Mouse (Mus musculus) MN1 (cell line): ENCODE measurements around the gene Slfn14.
"Not testable (repeated sequence)": the region's sequence is repeated elsewhere in the genome, so short reads cannot be mapped to it uniquely, and the experiment has no call there.

Experiments
- DNase-seq: peaks from one replicate; pipeline ENCODE4 v3.0.0-alpha.2; 2016; ENCODE audit warnings: low spot score

Gene Slfn14

DNA sequence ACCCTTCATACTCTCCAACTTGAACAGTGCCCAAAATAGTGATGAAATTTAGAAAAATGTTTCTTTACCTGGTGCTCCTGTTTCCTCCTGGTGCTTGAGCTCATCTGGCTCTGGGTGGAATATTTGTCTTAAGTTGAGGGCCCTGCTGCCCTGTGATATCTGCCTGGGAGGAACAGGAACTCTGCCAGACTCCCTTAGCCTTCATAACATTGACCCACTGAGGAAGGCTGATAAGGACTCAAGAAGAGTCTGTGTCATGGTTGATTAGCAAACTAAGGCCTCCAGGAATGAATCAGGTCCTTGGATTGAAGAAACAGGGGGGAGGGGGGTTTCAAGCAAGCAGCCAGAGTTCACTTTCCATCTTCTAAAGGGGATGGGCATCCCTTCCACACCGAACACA lies at the start of gene Slfn14:
Gene Slfn14, minus strand, starts transcription at position 161 of the 400 bp plus-strand sequence.
- DNase-seq, result no peak

DNA sequence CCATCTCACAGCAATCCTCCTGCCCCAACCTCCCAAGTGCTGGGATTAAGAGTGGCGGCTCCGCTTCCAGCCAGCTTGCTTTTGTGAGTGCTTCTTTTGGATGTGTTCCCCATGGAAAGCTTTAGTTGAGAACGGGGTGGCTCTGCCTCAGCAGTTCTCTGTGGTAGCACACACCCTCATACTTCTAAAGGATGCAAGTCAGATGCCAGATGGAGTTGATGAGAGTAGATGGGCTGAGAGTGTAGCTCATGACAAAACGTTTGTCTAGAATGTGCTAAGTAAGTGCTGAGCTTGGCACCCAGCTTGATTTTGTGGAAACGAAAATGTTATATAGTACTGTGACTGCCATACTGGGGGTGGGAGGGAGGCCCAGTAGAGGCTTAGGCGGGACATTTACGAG lies 49.3 kb upstream of the Slfn14 start:
- no peak for DNase-seq

DNA sequence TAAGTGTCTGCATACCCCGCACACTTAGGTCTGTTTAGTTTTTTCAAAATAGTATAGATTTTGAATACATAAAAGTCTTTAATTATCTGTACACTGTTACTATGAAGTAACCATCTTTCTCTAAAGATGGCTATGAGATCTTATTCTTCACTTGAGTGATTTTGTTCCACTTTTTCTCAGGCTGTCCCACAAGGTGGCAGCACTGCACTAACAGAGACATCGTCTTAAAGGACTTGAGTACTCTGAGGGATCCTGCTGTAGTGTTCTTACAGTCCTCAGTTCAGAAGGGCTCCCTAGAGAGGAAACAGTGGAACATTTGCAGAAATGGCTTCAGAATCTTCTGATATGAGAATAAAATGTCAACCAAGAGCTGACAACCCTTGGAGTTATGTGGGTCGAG lies 40.9 kb upstream of the Slfn14 start:
- DNase-seq, result peak; percentile 67

DNA sequence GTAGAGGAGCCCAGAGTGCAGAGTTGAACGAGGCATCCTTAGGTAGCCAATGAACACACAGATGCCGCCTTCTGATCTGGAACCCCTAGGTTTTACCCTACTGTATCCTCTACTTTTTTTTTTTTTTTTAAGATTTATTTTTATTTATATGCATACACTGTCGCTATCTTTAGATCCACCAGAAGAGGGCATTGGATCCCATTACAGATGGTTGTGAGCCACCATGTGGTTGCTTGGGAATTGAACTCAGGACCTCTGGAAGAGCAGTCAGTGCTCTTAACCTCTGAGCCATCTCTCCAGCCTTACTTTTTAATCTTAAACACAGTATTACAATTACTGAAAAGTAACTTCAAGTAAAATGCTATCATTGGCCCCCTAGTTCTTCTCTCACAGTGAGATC lies 40.2 kb upstream of the Slfn14 start:
- not testable (repeated sequence) for DNase-seq

DNA sequence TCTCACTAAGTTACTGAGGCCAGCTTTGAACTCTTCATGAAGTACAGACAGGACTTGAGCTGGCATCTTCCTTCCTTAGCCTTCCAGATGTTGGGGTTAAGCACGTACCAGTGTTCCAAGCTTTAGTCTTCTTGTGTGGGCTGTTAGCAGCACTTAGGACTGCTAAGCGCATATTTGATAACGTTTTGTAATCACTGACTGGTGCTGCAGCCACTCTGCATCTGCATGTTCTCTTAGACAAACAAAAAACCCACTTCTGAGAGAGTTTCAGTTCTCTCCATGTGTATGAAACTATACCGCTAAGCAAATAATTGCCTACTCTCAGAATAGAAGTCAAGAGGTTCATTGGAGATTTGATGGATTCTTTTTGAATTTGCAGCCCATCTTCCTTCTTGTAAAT lies 32.5 kb upstream of the Slfn14 start:
- DNase-seq, result no peak

DNA sequence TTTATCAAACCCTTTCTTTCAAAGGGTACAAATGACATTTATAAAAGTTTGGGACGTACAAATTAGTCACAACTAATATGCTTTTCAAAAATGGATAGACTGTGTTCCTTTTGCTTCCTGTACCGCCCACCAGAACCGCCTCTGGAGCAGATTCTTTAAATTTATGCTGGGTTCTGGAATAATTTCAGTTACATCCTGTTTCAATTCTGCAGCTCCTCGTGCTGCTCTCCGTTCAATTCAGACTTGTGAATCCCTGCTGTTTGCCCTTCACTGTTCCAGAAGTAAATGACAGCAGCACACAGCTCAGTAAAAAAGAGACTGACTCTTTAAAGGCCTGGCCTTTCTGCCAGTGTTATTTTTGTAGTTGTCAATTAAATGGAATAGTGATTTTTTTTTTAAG lies 25.9 kb upstream of the Slfn14 start:
- no peak for DNase-seq

DNA sequence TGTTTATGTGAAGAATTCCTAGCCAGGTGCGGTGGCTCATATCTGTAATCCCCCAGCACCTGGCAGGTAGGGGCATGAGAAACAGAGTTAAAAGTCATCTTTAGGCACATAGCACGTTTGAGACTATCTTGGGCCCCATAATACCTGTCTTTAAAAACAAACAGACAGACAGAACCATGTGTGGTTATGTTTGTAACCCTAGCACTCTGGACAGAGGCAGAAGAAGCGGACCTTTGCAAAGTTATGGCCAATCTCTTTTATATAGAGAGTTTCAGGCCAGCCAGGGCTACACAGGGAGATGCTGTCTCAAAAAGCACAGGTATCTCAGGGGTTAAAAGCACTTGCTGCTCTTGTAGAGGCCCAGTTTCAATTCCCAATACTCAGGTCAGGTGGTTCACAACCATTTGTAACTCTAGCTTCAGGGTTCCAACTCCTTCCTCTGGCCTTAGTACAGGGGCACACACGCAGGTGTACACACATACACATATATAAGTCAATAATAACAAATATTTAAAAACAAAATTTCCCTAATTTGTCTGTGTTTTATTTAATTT lies 20.3 kb upstream of the Slfn14 start:
- no peak for DNase-seq

DNA sequence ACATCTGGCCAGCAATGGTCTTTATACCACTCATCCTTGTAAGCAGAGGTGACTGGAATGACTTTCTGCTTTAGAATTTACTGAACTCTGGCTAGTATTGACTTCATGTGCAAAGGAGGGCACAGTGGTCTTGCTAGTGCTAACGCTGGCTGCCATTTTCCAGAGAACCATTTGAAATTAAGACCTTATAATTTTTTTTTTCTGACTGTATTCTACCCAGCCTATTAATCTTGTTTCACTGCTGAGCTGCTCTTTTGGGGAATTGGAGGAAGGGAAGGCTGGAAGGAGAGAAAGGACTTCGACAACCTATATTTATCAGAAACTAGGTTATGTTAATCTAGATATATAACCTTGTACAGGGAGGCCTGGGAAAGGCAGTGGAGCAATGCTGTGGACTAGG lies 18.0 kb upstream of the Slfn14 start:
- DNase-seq, result no peak

DNA sequence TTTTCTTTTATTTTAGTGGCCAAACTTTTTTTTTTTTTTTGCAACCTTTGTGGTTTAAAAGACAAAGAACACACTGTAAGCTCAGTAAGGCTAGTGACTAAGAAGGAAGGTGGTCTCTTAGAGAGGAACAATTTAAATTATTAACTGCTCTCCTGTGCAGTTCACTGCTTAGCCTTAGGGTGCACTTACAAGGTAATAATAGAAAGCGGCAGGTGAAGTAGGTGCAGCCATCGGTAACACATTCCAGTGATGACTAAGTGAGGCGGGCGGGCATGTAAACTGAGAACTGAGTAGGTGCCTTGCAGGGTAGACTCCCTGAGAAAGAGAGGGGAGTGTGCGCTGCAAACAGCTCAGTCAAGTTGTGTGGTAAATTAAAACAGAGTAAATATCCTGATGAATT lies 17.2 kb upstream of the Slfn14 start:
- DNase-seq, result no peak

DNA sequence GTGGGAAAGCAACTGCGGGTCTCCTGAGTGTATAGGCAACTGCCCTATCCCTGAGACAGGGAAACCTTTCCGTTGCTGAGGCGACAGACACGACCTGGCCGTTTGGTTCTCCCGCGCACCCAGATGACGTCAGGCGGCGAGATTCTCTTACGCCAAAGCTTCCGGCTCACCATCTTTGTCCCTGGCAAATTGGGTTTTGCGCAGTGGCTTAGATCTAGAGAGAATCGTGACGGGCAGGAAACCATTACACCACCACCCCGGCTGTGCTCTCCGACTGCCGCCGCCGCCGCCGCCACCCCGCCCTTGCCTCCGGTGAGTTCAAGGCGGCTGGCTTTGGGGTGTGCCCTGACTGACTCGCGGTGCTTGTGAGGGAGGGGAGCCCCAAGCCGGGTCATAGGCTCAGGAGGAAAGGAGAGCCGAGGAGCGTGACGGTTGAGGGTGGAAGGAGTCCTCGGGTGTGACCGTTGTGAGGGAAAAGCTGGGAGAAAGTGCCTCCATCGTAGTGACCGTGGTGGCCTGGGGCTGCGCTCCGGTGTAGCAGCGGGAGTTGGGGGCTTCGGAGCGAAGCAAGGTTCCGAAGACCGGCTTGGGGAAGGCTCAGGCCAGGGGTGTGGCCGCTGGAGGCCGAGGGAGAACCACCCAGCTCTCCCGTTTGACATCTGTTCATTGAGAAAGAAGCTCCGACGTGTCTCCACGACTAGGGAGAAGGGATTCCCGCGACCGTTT lies 16.2 kb upstream of the Slfn14 start, which contains the start of gene Pex12:
Gene Pex12, minus strand, starts transcription at position 61 of the 726 bp plus-strand sequence.
- DNase-seq, result peak; percentile 98

DNA sequence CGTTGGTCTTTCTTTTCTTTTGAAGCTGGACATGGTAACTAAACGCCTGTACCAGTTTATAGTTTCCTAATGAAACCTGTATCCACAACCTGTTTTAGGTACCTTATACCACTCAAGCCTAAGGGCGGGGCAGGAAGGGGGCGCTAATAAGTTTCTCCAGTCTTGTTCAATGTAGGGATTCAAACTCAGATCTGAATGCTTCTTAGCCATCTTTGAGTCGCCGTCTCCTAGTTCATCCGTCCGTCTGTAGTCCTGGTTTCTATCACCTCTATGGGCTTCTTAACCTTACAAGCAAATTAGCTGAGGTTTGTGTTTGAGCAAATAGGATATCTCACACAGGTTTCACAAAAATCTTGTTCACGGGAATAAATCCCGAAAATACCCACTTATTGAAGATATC lies 15.6 kb upstream of the Slfn14 start:
- DNase-seq, result no peak

DNA sequence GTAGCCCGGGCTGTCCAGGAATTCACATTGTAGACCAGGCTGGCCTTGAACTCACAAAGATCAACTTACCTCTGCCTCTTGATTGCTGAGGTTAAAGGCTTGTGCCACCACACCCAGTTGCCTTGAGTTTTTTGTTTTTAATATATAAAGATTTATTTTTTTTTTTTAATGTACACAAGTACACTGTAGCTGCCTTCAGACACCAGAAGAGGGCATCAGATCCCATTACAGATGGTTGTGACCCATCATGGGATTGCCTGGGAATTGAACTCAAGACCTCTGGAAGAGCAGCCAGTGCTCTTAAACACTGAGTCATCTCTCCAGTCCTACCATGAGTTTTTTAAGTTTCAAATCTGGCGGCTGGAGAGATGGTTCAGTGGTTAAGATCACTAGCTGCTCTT lies 14.9 kb upstream of the Slfn14 start:
- DNase-seq, result no peak

DNA sequence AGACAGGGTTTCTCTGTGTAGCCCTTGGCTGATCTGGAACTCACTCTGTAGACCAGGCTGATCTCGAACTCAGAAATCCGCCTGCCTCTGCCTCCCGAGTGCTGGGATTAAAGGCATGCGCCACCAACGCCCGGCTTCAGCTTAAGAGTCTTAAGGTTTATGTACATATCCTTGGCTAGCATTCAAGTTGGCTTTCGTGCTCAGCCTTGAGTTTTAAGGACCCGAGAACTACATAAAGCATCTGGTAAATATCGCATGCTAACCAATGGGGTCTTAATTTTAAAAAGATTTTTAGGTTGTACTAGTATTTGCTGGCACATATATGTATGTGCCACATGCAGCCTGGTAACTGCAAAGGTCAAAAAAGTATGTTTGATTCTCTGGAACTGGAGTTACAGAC lies 13.2 kb upstream of the Slfn14 start:
- DNase-seq, result no peak

DNA sequence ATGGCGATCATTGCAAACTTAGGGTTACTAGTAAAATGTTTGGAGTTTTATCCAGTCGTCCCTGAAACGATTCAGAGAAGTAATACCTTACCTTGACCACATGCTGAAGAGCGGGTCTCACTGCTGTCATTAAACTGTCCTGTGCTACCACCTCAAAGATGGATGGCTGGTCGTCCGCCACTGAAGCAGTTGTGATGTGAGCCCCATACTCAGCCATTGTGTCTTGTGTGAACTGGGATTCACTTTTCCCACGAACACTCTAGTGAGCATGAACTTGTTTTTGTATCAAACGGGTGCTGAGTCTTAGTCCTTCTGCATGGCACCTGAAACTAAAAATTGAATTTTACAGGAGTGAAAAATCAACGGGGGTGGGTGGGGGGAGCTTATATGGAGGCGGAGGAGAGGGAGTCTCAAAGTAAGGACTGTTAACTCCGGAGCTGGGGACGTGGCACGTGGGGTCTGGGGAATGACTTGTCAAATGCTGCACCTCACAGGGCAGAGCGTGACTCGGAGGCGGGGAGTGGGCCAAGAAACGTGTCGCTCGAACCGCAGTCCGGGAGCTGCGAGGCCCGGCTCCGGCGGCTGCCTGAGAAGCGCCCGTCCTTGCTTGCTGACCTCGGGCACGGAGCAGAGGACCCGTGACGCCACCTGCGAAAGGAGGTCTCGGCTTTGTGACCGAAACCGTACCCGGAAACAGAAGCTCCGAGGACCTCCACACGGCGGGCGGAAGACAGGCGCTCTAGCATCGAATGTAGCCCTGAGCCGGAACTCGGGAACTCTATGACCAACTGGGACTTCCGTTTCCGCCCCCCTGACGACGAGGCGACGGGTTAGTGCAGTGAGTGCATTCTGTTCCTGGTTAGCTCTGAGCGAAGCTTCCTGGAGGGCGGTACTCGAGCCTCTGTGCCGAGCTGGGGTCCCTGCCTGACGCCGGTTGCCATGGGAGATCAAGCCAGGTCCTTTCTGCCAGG lies 12.0 kb upstream of the Slfn14 start, which contains the start of gene Ap2b1:
Gene Ap2b1, plus strand, starts transcription at position 800 of the 971 bp plus-strand sequence.
- DNase-seq, result peak; percentile 91

DNA sequence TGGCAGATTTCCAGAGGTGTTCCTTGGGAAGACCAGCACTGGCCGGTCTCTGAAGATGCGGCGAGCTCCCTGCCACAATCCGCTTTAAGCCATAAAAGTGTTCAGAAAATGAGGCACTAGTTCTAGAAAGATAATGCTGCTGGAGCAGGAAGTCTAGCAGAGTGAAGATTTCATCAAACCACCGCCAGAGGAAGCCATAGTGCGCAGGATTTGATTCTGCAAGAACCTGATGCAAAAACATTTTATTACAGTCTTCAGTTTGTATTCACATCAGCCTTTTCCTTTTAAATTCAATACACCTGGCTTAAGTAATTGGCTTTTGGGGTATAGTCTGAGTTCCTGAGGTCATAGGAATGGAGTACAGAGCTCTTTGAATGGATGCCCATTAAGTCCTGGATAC lies 11.3 kb upstream of the Slfn14 start:
- DNase-seq, result no peak

DNA sequence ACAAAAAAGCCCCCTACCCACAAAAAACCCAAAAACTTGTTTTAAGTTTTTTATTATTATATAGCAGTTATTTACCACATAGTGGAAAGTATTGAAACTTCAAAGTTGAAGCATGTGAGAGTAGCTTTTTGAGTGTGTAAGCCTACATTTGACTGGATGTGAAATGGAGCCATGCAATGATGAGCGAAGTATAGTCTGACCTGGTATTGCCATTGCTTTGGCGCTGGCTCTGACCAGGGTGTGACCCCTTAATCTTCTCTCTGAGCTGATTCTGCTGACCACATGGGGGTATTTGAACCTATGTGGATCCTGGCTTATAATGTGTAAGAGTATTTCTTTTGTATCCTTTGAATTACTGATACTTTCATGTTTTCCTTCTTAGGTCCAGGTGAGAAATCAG lies 7.6 kb upstream of the Slfn14 start:
- DNase-seq, result no peak

DNA sequence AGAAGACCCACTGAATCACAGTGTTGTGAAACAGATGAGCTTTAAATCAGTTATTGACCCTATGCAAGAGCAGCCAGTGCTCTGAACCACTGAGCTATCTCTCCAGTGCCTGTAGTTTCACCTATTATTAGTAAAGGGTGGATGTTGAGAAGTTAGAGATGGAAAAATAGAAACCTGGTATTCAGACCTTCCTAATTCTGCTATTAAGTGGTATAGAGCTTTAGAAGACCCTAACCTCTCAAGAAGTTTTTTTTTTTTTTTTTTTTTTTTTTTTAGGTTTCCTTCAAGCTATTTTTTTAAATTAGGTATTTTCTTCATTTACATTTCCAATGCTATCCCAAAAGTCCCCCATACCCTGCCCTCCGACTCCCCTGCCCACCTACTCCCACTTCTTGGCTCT lies 6.7 kb upstream of the Slfn14 start:
- DNase-seq, result no peak

DNA sequence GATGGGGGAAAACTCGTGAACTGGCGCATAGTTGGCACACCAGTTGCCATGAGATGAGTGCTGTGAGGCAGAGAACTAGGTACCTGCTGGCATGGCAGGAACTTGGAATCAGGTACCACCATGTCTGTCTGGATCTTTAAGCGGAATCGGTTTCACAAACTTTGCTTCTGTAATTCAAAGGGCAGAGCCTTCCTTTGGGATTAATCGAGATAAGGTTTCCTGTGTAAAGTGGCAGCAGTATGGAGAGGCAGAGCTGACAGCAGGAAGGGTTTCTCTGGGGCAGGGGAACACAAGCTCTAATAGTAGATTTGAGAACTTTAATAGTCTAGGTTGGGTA lies 5.7 kb upstream of the Slfn14 start:
- DNase-seq, result no peak

DNA sequence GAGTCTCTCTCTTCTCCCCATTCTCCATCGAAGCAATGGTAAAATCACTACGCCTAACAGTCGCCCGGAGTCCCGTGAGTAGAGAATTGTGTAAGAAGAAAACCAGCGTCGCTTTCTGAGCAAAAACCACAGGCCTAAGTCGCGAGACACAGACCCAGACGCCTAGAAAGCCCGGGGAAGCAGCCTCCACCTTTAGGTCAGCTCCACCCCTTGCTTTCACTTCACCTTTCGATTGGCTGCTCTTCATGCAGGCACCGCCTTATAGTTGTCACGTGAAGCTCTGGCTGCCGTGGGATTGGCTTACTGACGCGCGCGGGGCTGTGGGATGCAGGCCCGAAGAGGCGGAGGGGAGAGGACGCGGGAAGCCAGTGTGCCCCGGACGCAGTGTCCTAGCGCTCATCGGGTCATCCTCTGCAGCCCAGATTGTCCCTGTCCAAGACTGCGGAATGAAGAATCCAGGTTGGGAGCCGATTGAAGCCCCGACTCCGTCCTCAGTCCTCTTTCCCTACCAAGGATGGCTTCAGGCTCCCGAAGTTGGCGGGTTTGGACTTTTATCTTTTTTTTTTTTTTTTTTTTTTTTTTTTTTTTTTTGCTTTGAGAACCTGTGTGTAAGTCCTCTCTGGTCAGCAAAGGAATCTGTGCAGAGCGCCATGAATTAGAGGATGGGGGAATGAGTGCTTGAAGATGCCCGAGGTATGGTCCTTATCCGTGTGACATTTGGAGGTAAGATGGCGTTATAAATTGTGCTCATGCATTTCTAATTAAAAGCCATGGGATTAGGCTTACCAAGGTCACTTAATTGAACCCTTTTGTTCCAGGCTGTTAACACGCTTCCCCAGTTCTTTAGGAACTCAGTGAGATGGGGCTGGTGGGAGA lies 5.1 kb upstream of the Slfn14 start:
- DNase-seq, result peak; percentile 94

DNA sequence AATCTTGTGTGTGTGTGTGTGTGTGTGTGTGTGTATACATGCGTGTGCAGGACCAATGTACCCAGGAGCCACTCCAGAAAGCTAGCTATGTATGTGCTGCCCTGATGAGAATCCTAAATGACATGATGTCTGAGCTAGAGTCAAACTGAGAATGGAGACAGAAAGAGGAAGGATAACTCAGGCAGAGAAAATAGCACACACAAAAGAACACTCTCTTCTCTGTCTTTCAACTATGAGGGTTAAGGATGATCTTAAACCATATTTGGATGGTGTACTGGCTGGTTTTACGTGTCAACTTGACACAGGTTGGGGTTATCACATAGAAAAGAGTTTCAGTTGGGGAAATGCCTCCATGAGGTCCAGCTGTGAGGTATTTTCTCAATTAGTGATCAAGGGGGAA lies 3.1 kb upstream of the Slfn14 start:
- no peak for DNase-seq

DNA sequence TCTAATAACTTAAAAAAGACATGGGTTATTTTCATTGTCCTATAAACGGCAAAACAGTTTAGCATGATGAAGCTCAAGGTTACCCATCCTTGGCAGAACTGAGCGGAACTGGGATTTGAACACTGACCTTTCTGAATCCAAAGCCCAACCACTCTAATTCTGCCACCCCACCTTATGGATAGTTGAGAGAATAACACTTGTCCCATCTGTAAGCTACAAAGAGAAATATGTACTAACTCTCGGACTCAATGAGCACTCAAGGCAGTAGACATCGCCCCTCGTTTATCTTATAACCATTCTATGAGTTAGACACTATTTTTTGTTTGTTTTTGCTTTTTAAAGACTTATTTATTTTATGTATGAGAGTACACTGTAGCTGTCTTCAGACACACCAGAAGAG lies 2.5 kb upstream of the Slfn14 start:
- DNase-seq, result no peak

DNA sequence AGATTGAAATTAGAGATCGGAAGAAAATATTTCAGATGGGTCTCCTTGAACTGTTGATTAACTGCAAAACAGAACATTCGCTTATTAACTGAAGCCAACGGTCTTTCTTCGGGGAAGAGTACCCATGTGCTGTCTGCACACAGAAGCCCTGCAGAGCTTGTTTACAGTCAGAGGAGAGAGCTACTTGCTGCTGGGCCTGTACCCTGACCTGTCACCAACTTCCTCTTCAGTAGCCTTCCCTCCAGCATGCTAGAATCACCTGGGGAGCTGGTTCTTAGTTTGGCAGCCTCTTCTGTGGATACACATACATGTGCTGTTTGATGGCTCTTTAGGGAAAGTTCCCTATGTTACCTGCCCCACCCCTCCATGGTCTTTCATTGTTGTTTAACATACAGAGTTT lies 899 bp downstream of the Slfn14 start:
- no peak for DNase-seq
